Mouse (Mus musculus) heart, embryonic 14.5 days (tissue): Measurements from ENCODE around the gene Kcnj9. TPM values are rescaled to one million over a fixed set of nuclear protein-coding genes. Genes with fewer than 3 reads are reported as not detected.
A peak's percentile ranks its signal among the peaks of the same experiment; 100 is the strongest.

Source experiments
- ATAC-seq: fragments of 200-750 bp; cut with Nextera tagmentation; 2 replicates; pipeline ENCODE4 v1.8.0; 2017; ENCODE audit warnings: low read depth, moderate TSS enrichment; ENCODE audit not compliant: insufficient number of reproducible peaks, insufficient read depth, low FRiP score
- H3K27ac ChIP-seq, 2 experiments: fragments of 200-500 bp in 1 of 2; fragments of 300-500 bp in 1 of 2; sonication (generic) in 1 of 2; replicated peaks in 1 of 2; 2 replicates each; pipeline ENCODE4 v1.5.1; 2012 to 2014; ENCODE audit warnings: low read depth in 2 of 2, low read length in 2 of 2, control low read depth in 1 of 2, mild to moderate bottlenecking in 1 of 2, mixed read lengths in 1 of 2; ENCODE audit not compliant: control insufficient read depth in 1 of 2, insufficient read depth in 1 of 2
- H3K27me3 ChIP-seq: fragments of 300-500 bp; sonication (generic); 2 replicates; pipeline ENCODE4 v1.6.1; 2014; ENCODE audit warnings: mild to moderate bottlenecking, low read length, control low read depth; ENCODE audit not compliant: control insufficient read depth, insufficient read depth
- H3K36me3 ChIP-seq: fragments of 300-500 bp; sonication (generic); 2 replicates; pipeline ENCODE4 v1.6.1; 2014; ENCODE audit warnings: mild to moderate bottlenecking, control low read depth, low read length, mixed read lengths; ENCODE audit not compliant: control insufficient read depth, insufficient read depth
- H3K4me1 ChIP-seq, 2 experiments: fragments of 200-500 bp in 1 of 2; fragments of 300-500 bp in 1 of 2; sonication (generic) in 1 of 2; 2 replicates each; pipeline ENCODE4 v1.6.1; 2012 to 2014; ENCODE audit warnings: low read length in 2 of 2, control low read depth in 1 of 2, mixed read lengths in 1 of 2; ENCODE audit not compliant: control insufficient read depth in 2 of 2, insufficient read depth in 2 of 2
- H3K4me2 ChIP-seq: fragments of 300-500 bp; sonication (generic); 2 replicates; pipeline ENCODE4 v1.6.1; 2014; ENCODE audit warnings: mild to moderate bottlenecking, low read length
- H3K4me3 ChIP-seq, 2 experiments: fragments of 200-500 bp in 1 of 2; fragments of 300-500 bp in 1 of 2; sonication (generic) in 1 of 2; 2 replicates each; pipeline ENCODE4 v1.5.1; 2012 to 2014; ENCODE audit warnings: low read length in 2 of 2, mild to moderate bottlenecking in 2 of 2, control low read depth in 1 of 2, low read depth in 1 of 2, moderate library complexity in 1 of 2; ENCODE audit not compliant: control insufficient read depth in 1 of 2, insufficient read depth in 1 of 2
- H3K9ac ChIP-seq: fragments of 300-500 bp; sonication (generic); 2 replicates; pipeline ENCODE4 v1.6.1; 2014; ENCODE audit warnings: mild to moderate bottlenecking, low read length
- H3K9me3 ChIP-seq: fragments of 300-500 bp; sonication (generic); 2 replicates; pipeline ENCODE4 v1.6.1; 2016; ENCODE audit warnings: low read length, control low read depth; ENCODE audit not compliant: control insufficient read depth
- WGBS: fragments of 180-500 bp; shearing (Covaris S2); extraction: QIAGEN DNeasy Blood & Tissue Kit; methylation state at CpG from one replicate; pipeline ENCODE4 v1.1.7; 2014; 5-methylcytosine and 5-hydroxymethylcytosine counted together
- polyA plus RNA-seq: library from polyadenylated mRNA; unstranded; fragments of >200 nt; fragmentation: Nextera tagmentation; extraction: Ambion mirVana; gene quantifications from 2 replicates; pipeline ENCODE4 v1.2.1, GENCODE M21; 2014

Gene Kcnj9
- polyA plus RNA-seq, 1 experiment from 2014 or later, result not detected

- WGBS, result 78% methylated on average over 7 of the region's 7 CpGs
- Histone ChIP-seq H3K27me3 (peaks cover 53% of the 10 kb centered on the region), H3K27ac (no peak overlapping the region)
Measured at GRCm38 (mm10) chr1:172344820-172345219, 15.7 kb upstream of the Kcnj9 start.

GRCm38 (mm10) chr1:172343914-172344313, 14.8 kb upstream of the Kcnj9 start:
- peaks cover 60% of the 10 kb centered on the region for H3K27me3 ChIP-seq
- H3K4me1 ChIP-seq, result peaks cover 4 to 10% of the 10 kb centered on the region in 2 experiments; a peak in 2 of 4 replicates
- no peak overlapping the region for H3K27ac ChIP-seq
- WGBS, result 49% methylated on average over 3 of the region's 3 CpGs
- no peaks in the 10 kb centered on the region for H3K36me3 ChIP-seq
- no peak overlapping the region for H3K4me2 ChIP-seq
- no peak overlapping the region for H3K4me3 ChIP-seq
- no peaks in the 10 kb centered on the region for H3K9me3 ChIP-seq
- H3K9ac ChIP-seq, result no peak overlapping the region
- ATAC-seq, result no peak

More at GRCm38 (mm10) chr1:172344820-172345219, 15.7 kb upstream of the Kcnj9 start:
- Histone ChIP-seq H3K4me3 (no peak overlapping the region), H3K4me2 (no peak overlapping the region), H3K4me1 (peaks cover 4 to 10% of the 10 kb centered on the region in 2 experiments; a peak in 2 of 4 replicates), H3K36me3 (no peaks in the 10 kb centered on the region), H3K9ac (no peak overlapping the region), H3K9me3 (no peaks in the 10 kb centered on the region)
- no peak for ATAC-seq

GRCm38 (mm10) chr1:172342729-172343128, 13.6 kb upstream of the Kcnj9 start:
- no peak for ATAC-seq
- no peak overlapping the region for H3K9ac ChIP-seq
- H3K27ac ChIP-seq, result no peak overlapping the region
- no peaks in the 10 kb centered on the region for H3K36me3 ChIP-seq
- no peak overlapping the region for H3K4me3 ChIP-seq
- H3K9me3 ChIP-seq, result no peaks in the 10 kb centered on the region
- H3K4me2 ChIP-seq, result no peak overlapping the region
- H3K27me3 ChIP-seq, result peaks cover 61% of the 10 kb centered on the region
- peaks cover 4 to 10% of the 10 kb centered on the region in 2 experiments; a peak in 2 of 4 replicates for H3K4me1 ChIP-seq
- WGBS, result 92% methylated on average over 3 of the region's 3 CpGs

GRCm38 (mm10) chr1:172341386-172341785, 12.3 kb upstream of the Kcnj9 start:
- no peak overlapping the region for H3K27ac ChIP-seq
- H3K4me2 ChIP-seq, result peak overlapping the region; percentile 68
- H3K27me3 ChIP-seq, result peaks cover 65% of the 10 kb centered on the region
- no peaks in the 10 kb centered on the region for H3K36me3 ChIP-seq
- 7% methylated on average over 10 of the region's 10 CpGs for WGBS
- H3K9me3 ChIP-seq, result no peaks in the 10 kb centered on the region
- ATAC-seq, result no peak; the same call in 1 of the 2 replicates
- peak overlapping the region; percentile 42; the same call in 1 of the 2 replicates for H3K9ac ChIP-seq
- H3K4me3 ChIP-seq, result peak overlapping the region; percentile 41 to 43; a peak in 2 of 4 replicates
- H3K4me1 ChIP-seq, result peaks cover 4 to 10% of the 10 kb centered on the region in 2 experiments; a peak in 2 of 4 replicates

- peaks cover 4 to 10% of the 10 kb centered on the region in 2 experiments; a peak in 2 of 4 replicates for H3K4me1 ChIP-seq
- H3K9me3 ChIP-seq, result no peaks in the 10 kb centered on the region
- H3K27me3 ChIP-seq, result peaks cover 65% of the 10 kb centered on the region
- no peak within 1 kb of the TSS for H3K27ac ChIP-seq
- peak within 1 kb of the TSS; percentile 68 for H3K4me2 ChIP-seq
- WGBS, result 3% methylated on average over 38 of the region's 38 CpGs
- H3K4me3 ChIP-seq, result peak within 1 kb of the TSS; percentile 41 to 43
- H3K9ac ChIP-seq, result peak within 1 kb of the TSS; percentile 42; the same call in 1 of the 2 replicates
- no peaks in the 10 kb centered on the region for H3K36me3 ChIP-seq
- ATAC-seq, result peak; percentile 85
Measured at GRCm38 (mm10) chr1:172340729-172341321, 11.7 kb upstream of the Kcnj9 start, which contains the start of gene Kcnj10. Gene Kcnj10 (plus strand): TSS chr1:172341210.

GRCm38 (mm10) chr1:172337411-172338185, 8.5 kb upstream of the Kcnj9 start:
- ATAC-seq, result no peak
- H3K9me3 ChIP-seq, result no peaks in the 10 kb centered on the region
- WGBS, result 30% methylated on average over 2 of the region's 2 CpGs

GRCm38 (mm10) chr1:172335804-172336203, 6.7 kb upstream of the Kcnj9 start:
- Histone ChIP-seq H3K4me1 (peaks cover 4% of the 10 kb centered on the region in 2 experiments; a peak in 1 of 4 replicates), H3K27me3 (peaks cover 55% of the 10 kb centered on the region), H3K36me3 (no peaks in the 10 kb centered on the region), H3K4me3 (no peak overlapping the region), H3K9me3 (no peaks in the 10 kb centered on the region), H3K27ac (no peak overlapping the region), H3K9ac (no peak overlapping the region), H3K4me2 (no peak overlapping the region)
- no peak for ATAC-seq
- 68% methylated on average over 15 of the region's 15 CpGs for WGBS

More at GRCm38 (mm10) chr1:172337411-172338185, 8.5 kb upstream of the Kcnj9 start:
- Histone ChIP-seq H3K4me1 (peaks cover 4 to 10% of the 10 kb centered on the region in 2 experiments; a peak in 2 of 4 replicates), H3K36me3 (no peaks in the 10 kb centered on the region), H3K4me3 (no peak overlapping the region), H3K4me2 (no peak overlapping the region), H3K27me3 (peaks cover 68% of the 10 kb centered on the region), H3K27ac (no peak overlapping the region), H3K9ac (no peak overlapping the region)
